Mouse (Mus musculus): ENCODE data around the gene Adam22. TPM values are rescaled to one million over a fixed set of nuclear protein-coding genes. Genes with fewer than 3 reads are reported as not detected.
"Not testable (repeated sequence)": the region's sequence is repeated elsewhere in the genome, so short reads cannot be mapped to it uniquely, and the experiment has no call there.

The Adam22 gene
- polyA plus RNA-seq, 1 experiment from 2014 or later = 6.4 TPM

- ChIA-PET CTCF (no interaction called here), POLR2A (no interaction called here)
- in situ Hi-C loops (cut with MboI; ENCODE audit: low pct_unique_long_range_greater_than_20kb) = no loop called here
- DNase-seq (ENCODE audit: low read depth, low spot score) (no peak), ATAC-seq (no peak)
- no peaks in the 10 kb centered on the region for H3K27me3 ChIP-seq
- no peak for TF ChIP-seq CTCF (IDR thresholded peaks at IDR 0.05)
Measured at GRCm38 (mm10) chr5:8257366-8257765, 110.6 kb downstream of the Adam22 start.

DNA sequence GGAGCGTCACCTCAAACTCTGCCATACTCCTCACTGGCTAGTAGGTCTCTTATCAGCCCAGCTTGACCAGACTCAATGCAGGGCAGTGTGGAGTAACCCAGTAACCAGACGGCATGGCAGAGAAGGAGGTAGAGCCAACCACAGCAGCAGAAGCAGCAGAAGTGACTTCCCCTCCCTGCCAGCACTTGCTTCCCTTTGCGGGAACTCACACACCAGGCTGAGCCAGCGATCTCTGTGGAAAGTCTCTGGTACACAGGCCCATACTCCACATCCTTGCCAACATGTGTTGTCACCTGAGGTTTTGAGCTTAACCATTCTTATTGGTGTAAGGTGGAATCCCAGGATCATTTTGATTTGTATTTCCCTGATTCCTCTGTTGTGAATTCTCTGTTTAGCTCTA, 111.5 kb downstream of the Adam22 start:
- H3K27me3 ChIP-seq = peaks cover 3% of the 10 kb centered on the region
- ChIA-PET CTCF (no interaction called here), POLR2A (no interaction called here)
- in situ Hi-C loops (cut with MboI; ENCODE audit: low pct_unique_long_range_greater_than_20kb) = no loop called here
- DNase-seq (ENCODE audit: low read depth, low spot score) (no peak), ATAC-seq (no peak)
- no peak for TF ChIP-seq CTCF (IDR thresholded peaks at IDR 0.05)

DNA sequence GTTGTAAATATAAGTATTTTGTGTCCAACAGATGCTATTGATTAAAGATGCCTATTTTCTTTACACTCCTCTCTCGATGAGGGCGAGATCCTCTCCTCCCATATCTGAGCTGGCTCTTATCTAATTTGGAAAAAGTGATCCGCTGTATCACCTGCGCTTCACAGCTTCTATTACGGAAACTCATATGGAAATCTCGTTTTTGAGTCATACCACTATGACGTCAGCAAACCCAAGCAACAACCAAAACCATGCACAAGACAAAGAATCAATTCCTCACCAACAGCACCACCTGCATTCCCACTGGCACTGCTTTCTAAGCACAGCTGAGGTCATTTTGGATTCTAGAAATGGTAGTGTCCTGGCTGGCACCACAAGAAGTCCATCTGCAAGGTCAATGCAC, 123.3 kb downstream of the Adam22 start:
- peaks cover 7% of the 10 kb centered on the region for H3K27me3 ChIP-seq
- no peak for ATAC-seq
- no peak for DNase-seq (ENCODE audit: low read depth, low spot score)
- CTCF ChIA-PET = no interaction called here
- in situ Hi-C loops (cut with MboI; ENCODE audit: low pct_unique_long_range_greater_than_20kb) = no loop called here
- POLR2A ChIA-PET = no interaction called here
- no peak for TF ChIP-seq CTCF (IDR thresholded peaks at IDR 0.05)

- ATAC-seq (no peak), DNase-seq (ENCODE audit: low read depth, low spot score) (no peak)
- ChIA-PET CTCF (no interaction called here), POLR2A (no interaction called here)
- in situ Hi-C loops (cut with MboI; ENCODE audit: low pct_unique_long_range_greater_than_20kb) = no loop called here
- TF ChIP-seq CTCF (IDR thresholded peaks at IDR 0.05) = no peak
- peaks cover 7% of the 10 kb centered on the region for H3K27me3 ChIP-seq
Measured at GRCm38 (mm10) chr5:8243064-8243615, 124.8 kb downstream of the Adam22 start.

GRCm38 (mm10) chr5:8242660-8243059, 125.3 kb downstream of the Adam22 start:
- DNase-seq (ENCODE audit: low read depth, low spot score) (no peak), ATAC-seq (no peak)
- H3K27me3 ChIP-seq = peaks cover 7% of the 10 kb centered on the region
- in situ Hi-C loops (cut with MboI; ENCODE audit: low pct_unique_long_range_greater_than_20kb) = no loop called here
- ChIA-PET POLR2A (no interaction called here), CTCF (no interaction called here)
- TF ChIP-seq CTCF (IDR thresholded peaks at IDR 0.05) = no peak

DNA sequence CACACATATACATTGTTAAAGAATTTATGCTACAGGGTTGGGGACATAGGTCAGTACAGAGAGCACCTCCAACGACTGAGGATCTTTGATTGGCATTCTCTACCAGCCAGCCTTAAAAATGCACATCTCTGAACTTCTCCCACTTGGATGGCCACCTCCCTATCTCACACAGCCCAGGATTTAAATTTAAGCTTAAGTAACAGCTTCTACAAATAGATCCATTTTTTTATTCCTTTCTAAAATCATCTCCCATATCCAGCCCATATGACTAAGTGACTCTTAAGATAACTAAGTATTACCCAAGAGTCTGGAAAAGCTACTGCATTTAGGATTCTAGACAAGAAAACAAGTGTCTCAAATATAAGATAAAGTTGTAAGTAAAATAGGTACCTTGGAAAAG, 140.9 kb downstream of the Adam22 start:
- ATAC-seq = no peak
- ChIA-PET CTCF (interaction anchor here (1.0 to 2.8 kb wide), 3 partner anchors 10 to 136 kb away, joined by 3 to 19 read pairs (median 12); no protein-coding TSS in a partner anchor), POLR2A (interaction anchor here (1.2 kb wide), 1 partner anchor 10 kb away, joined by 6 read pairs; no protein-coding TSS in a partner anchor)
- in situ Hi-C loops (cut with MboI; ENCODE audit: low pct_unique_long_range_greater_than_20kb) = no loop called here
- no peak for TF ChIP-seq CTCF (IDR thresholded peaks at IDR 0.05)
- DNase-seq (ENCODE audit: low read depth, low spot score) = no peak
- peaks cover 3% of the 10 kb centered on the region for H3K27me3 ChIP-seq

DNA sequence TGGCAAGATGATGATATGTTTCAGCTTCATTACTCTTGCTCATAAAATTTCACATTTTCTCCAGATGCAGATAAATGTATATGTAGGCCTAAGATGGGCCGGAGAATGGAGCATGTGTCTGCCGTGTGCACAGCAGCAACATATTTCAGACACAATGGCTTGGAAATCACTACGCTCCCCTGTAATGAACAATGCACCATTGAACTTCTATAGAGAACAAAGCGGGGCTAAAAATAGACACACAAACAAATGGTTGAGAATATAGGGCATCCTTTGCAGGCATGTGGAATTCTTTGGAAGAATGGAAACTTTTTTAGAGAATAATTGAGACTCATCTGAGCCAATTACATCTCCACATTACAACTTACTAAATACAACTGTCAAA, 143.6 kb downstream of the Adam22 start:
- POLR2A ChIA-PET = no interaction called here
- in situ Hi-C loops (cut with MboI; ENCODE audit: low pct_unique_long_range_greater_than_20kb) = no loop called here
- no peak for DNase-seq (ENCODE audit: low read depth, low spot score)
- no peak for ATAC-seq
- TF ChIP-seq CTCF (IDR thresholded peaks at IDR 0.05) = no peak
- H3K27me3 ChIP-seq = peaks cover 3% of the 10 kb centered on the region
- CTCF ChIA-PET = no interaction called here

- DNase-seq (ENCODE audit: low read depth, low spot score) (no peak), ATAC-seq (no peak)
- in situ Hi-C loops (cut with MboI; ENCODE audit: low pct_unique_long_range_greater_than_20kb) = no loop called here
- no peak for TF ChIP-seq CTCF (IDR thresholded peaks at IDR 0.05)
- H3K27me3 ChIP-seq = peaks cover 3% of the 10 kb centered on the region
- POLR2A ChIA-PET = no interaction called here
- CTCF ChIA-PET = no interaction called here
Measured at GRCm38 (mm10) chr5:8223597-8224320, 144.2 kb downstream of the Adam22 start.

GRCm38 (mm10) chr5:8221630-8222029, 146.3 kb downstream of the Adam22 start:
- in situ Hi-C loops (cut with MboI; ENCODE audit: low pct_unique_long_range_greater_than_20kb) = no loop called here
- DNase-seq (ENCODE audit: low read depth, low spot score) (no peak), ATAC-seq (no peak)

GRCm38 (mm10) chr5:8215841-8216240, 152.1 kb downstream of the Adam22 start:
- DNase-seq (ENCODE audit: low read depth, low spot score) (no peak), ATAC-seq (no peak)
- ChIA-PET CTCF (interaction anchor here (0.8 to 3.7 kb wide), 7 partner anchors 12 to 151 kb away, joined by 3 to 19 read pairs (median 7); no protein-coding TSS in a partner anchor), POLR2A (no interaction called here)
- no peaks in the 10 kb centered on the region for H3K27me3 ChIP-seq
- TF ChIP-seq CTCF (IDR thresholded peaks at IDR 0.05) = no peak
- in situ Hi-C loops (cut with MboI; ENCODE audit: low pct_unique_long_range_greater_than_20kb) = loop anchor here (5.0 kb wide), 1 partner anchor 74 kb away; no protein-coding TSS in a partner anchor

More at GRCm38 (mm10) chr5:8221630-8222029, 146.3 kb downstream of the Adam22 start:
- ChIA-PET POLR2A (no interaction called here), CTCF (no interaction called here)
- H3K27me3 ChIP-seq = peaks cover 3% of the 10 kb centered on the region
- TF ChIP-seq CTCF (IDR thresholded peaks at IDR 0.05) = no peak

GRCm38 (mm10) chr5:8184992-8185391, 183.0 kb downstream of the Adam22 start:
- POLR2A ChIA-PET; in situ Hi-C loops (cut with MboI; ENCODE audit: low pct_unique_long_range_greater_than_20kb); H3K27me3 ChIP-seq; ATAC-seq; DNase-seq (ENCODE audit: low read depth, low spot score); CTCF ChIA-PET: not testable (repeated sequence)
